In genomic region chr6:136422084-136422853, GRCm38 (mm10) we compare ENCODE assay signal across 9 mouse cellular contexts. TPM values are rescaled to one million over a fixed set of nuclear protein-coding genes. Genes with fewer than 3 reads are reported as not detected.
A peak's percentile ranks its signal among the peaks of the same experiment; 100 is the strongest.
DNase-seq lines count a peak whose midpoint lies in the region; ATAC-seq lines count a peak whose summit lies in the region.
"Had no signal": no experiment of that assay in that cellular context is flagged by ENCODE, and none has a peak within 500 bp of the region (broad histone marks: within the 10 kb centered on the region; RNA-seq: fewer than 3 reads in every experiment).

No protein-coding gene starts in this region.

- WGBS in liver, embryonic 13.5 days (ENCODE audit: insufficient replicate concordance), result 47% methylated on average over 16 of the region's 16 CpGs

- H3K9ac ChIP-seq in liver, embryonic 13.5 days, result no peak overlapping the region

- no peak overlapping the region for H3K4me3 ChIP-seq in liver, embryonic 13.5 days (replicated peaks)

- no peaks in the 10 kb centered on the region for H3K27me3 ChIP-seq in liver, embryonic 13.5 days

- H3K36me3 ChIP-seq in liver, embryonic 13.5 days, result no peaks in the 10 kb centered on the region

- no peak overlapping the region for H3K27ac ChIP-seq in liver, embryonic 13.5 days

- H3K4me1 ChIP-seq in liver, embryonic 13.5 days (replicated peaks), result peaks cover 16% of the 10 kb centered on the region; the same call in 1 of the 2 replicates

- no peak overlapping the region for H3K4me2 ChIP-seq in liver, embryonic 13.5 days

- DNase-seq in urinary bladder, postnatal 36 days (ENCODE audit: low spot score in 2 of 2), result peak; percentile 44 to 49
- DNase-seq in urinary bladder, postnatal 4 days (ENCODE audit: low spot score in 2 of 2), result no peak
- peak; percentile 84 for DNase-seq in brain, adult 2 months (ENCODE audit: low read depth, low spot score)
- DNase-seq in induced T-regulatory cell, adult 2 months (ENCODE audit: low read depth), result peak; percentile 88
- DNase-seq in liver, embryonic 13.5 days, result peak; percentile 21
- DNase-seq in retina, embryonic 14.5 days (ENCODE audit: low spot score), result peak; percentile 78
- peak; percentile 79 for DNase-seq in thymus, postnatal 4 days

- ATAC-seq in erythroid progenitor cell, adult 5-6 weeks (replicated peaks; ENCODE audit: low FRiP score, poor library complexity, severe bottlenecking), result 0 out of 2 replicates have a peak, but pooled peaks have one; percentile 39
- no peak for ATAC-seq in liver, embryonic 13.5 days (ENCODE audit: low read depth)

- no peaks in the 10 kb centered on the region for H3K9me3 ChIP-seq in liver, embryonic 13.5 days (replicated peaks)

RNA-seq across cellular contexts. Expression of gene E330021D16Rik, which starts 6.9 kb away (rescaled TPM):
- total RNA-seq in erythroid progenitor cell, adult 5-6 weeks (2015; ENCODE audit: low replicate concordance), result not detected in 2 replicates
- total RNA-seq in erythroid progenitor cell, adult 5-6 weeks (2017; ENCODE audit: low replicate concordance), result not detected in 2 replicates
- 0.22 TPM in 1 of 2 replicates, not detected in the other for polyA plus RNA-seq in liver, embryonic 13.5 days (2015; fragmentation: Nextera tagmentation; extraction: Ambion mirVana)
- polyA plus RNA-seq: heart, embryonic 16.5 days had no signal

Comparison
In these comparisons a context has a peak if more than half of its experiments do, and no peak if none do; other contexts are left out.
1. DNase-seq: peak in urinary bladder, postnatal 36 days (2 of 2), brain, adult 2 months (single experiment), induced T-regulatory cell, adult 2 months (single experiment), liver, embryonic 13.5 days (single experiment), retina, embryonic 14.5 days (single experiment) and thymus, postnatal 4 days (single experiment); none in urinary bladder, postnatal 4 days (0 of 2).